Comparison of ENCODE assay signal across 1 mouse cellular context in the genomic region with DNA sequence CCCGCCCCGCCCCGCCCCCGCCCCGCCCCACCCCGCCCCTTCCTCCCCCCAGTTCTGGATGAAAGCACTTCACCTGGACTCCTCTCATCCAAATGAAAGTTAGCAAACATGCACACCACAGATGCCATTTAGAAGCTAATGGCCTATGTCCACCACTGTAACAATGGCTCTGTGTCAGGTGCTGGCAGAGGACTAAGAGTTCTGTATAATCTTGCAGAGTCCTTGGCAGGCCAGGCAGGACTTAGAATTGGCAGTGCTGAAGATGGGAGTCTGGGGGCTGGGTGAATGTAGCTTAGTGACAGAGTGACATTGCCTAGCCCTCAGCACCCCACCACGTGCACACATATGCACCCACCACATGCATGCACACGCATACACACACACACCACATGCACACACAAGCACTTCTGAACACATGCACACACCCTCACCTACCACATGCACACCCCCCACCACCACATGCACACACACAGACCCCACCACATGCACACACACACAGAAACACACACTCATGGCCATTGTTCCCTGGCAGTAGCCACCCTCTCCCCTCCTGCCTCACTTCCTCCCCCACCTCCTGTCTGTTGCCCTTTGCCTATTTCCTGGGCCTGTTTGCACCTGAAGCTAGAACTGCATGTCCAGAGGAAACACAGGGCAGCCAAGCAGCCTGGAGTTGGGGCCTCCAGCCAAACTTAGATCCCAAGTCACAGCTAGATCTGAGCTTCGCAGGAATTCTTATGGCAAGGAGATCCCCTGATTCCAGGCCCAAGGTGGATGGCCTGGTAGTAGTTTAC.
TF ChIP-seq lines count a peak whose summit lies in the region.

No protein-coding gene starts in this region.

TF ChIP-seq in MEL, 35 proteins besides CTCF, POLR2A, EP300 and RAD21:
- TF ChIP-seq POLR2AphosphoS5 (IDR thresholded peaks at IDR 0.05; ENCODE audit: borderline replicate concordance, low read depth, low read length), result peak; percentile 52; the same call in 1 of the 2 replicates
- TF ChIP-seq TCF12 (IDR thresholded peaks at IDR 0.05; ENCODE audit: low read depth, low read length), result no peak
TF ChIP-seq in MEL: peak in this region for 1.
